Mouse (Mus musculus) left cerebral cortex, adult 2 months (tissue): ENCODE measurements at regions not wholly inside any gene's neighbourhood (a gene's known extent, or its start where the extent isn't known, plus 50 kb on each side); places are given as distances from the start of the nearest gene placed in this dataset.

Source experiments
- DNase-seq, 2 experiments: peaks; one replicate each; pipeline ENCODE4 v3.0.0; 2021 to 2022; ENCODE audit warnings: low spot score in 2 of 2, mixed read lengths in 1 of 2; ENCODE audit errors: extremely low spot score in 1 of 2
- H3K27ac ChIP-seq: fragments of 200-600 bp; 2 replicates; pipeline ENCODE4 v1.8.1; 2022
- H3K4me3 ChIP-seq: fragments of 200-600 bp; 2 replicates; pipeline ENCODE4 v1.8.1; 2022
- CTCF ChIP-seq: fragments of 200-600 bp; IDR thresholded peaks from 2 replicates; pipeline ENCODE4 v1.8.1; 2022; ENCODE audit warnings: antibody characterized with exemption, mild to moderate bottlenecking, moderate library complexity
- intact Hi-C: fragments of 180-260 bp; cut with DNase I; formaldehyde crosslinking; loops from one replicate; pipeline ENCODE4 v1.15.1; 2025

- intact Hi-C loops = loop anchor here (5.0 kb wide), 2 partner anchors 104 to 334 kb away; no protein-coding TSS in a partner anchor
Measured at GRCm38 (mm10) chr2:12053404-12054164, 248.1 kb downstream of the Itga8 start.

GRCm38 (mm10) chr2:12054165-12054500, 247.6 kb downstream of the Itga8 start:
- DNase-seq = no peak
- intact Hi-C loops = loop anchor here (5.0 kb wide), 2 partner anchors 103 to 333 kb away; no protein-coding TSS in a partner anchor

More at GRCm38 (mm10) chr2:12053404-12054164, 248.1 kb downstream of the Itga8 start:
- no peak for TF ChIP-seq CTCF
- DNase-seq = peak in 1 of 2 experiments; percentile 17
- no peak overlapping the region for H3K4me3 ChIP-seq
- H3K27ac ChIP-seq = 0 out of 2 replicates have a peak overlapping the region, but pooled peaks have one; percentile 11

More at GRCm38 (mm10) chr2:12054165-12054500, 247.6 kb downstream of the Itga8 start:
- no peak overlapping the region for H3K4me3 ChIP-seq
- TF ChIP-seq CTCF = no peak; the same call in 1 of the 2 replicates
- H3K27ac ChIP-seq = no peak overlapping the region
